Mouse (Mus musculus): ENCODE results near the gene Dnm1.
A peak's percentile ranks its signal among the peaks of the same experiment; 100 is the strongest.

Dnm1 gene

DNA sequence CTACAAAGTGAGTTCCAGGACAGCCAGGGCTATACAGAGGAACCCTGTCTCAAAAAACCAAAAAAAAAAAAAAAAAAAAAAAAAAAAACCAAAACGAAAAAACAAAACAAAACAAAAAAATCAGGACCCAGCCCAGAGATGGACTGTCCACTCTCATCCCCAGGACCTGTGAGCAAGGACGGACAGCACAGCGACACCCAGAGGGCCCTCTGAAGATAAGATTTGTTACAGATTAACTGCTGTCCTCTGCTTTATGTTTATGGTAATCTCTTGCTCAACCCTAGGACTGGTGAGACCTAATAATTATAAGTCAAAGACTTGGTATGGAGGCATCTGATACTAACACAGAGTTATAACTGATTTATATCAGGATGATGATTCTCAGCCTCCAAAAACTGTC, 77.3 kb downstream of the Dnm1 start:
- no peak for DNase-seq (ENCODE audit: low spot score)

GRCm38 (mm10) chr2:32260635-32261034, 92.5 kb downstream of the Dnm1 start:
- DNase-seq (ENCODE audit: low spot score) = no peak

DNA sequence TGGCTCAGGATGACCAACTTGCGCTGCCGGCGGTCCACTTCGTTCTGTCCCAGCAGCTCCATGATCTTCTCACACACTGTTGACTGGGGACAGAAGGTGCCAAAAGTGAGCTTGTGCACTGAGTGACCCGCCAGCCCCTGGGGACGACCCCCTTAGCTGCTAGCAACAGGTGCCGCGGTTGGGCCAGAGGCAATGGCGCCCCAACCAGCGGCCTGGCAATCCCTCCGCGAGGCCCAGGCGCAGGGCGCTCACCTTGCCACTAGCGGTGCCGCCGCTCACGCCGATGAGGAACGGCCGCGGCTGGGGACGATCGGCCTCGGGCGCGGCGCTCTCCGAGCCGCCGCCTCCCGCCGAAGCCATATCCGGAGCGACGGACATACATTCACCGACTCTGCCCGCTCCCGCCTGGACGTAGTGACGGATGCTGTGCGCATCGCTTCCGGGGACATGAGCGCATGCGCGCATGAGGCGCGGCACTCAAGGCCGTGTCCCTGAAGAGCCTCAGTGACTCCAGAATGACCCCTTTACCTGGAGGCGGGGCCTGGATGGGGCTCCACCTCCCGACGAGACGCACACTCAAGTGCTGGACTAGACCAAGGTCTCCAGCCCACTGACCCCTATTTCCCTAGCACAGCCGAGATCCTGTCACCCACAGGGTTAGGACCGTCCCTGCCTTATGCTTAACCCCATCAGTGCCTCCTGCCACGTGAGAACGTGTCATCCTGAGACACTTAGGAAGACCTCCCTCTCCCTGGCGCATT, 93.3 kb downstream of the Dnm1 start, which contains the start of gene Uck1:
TSS of gene Uck1 (minus strand) at position 503 of the 761 bp plus-strand sequence.
- DNase-seq (ENCODE audit: low spot score) = peak; percentile 48

DNA sequence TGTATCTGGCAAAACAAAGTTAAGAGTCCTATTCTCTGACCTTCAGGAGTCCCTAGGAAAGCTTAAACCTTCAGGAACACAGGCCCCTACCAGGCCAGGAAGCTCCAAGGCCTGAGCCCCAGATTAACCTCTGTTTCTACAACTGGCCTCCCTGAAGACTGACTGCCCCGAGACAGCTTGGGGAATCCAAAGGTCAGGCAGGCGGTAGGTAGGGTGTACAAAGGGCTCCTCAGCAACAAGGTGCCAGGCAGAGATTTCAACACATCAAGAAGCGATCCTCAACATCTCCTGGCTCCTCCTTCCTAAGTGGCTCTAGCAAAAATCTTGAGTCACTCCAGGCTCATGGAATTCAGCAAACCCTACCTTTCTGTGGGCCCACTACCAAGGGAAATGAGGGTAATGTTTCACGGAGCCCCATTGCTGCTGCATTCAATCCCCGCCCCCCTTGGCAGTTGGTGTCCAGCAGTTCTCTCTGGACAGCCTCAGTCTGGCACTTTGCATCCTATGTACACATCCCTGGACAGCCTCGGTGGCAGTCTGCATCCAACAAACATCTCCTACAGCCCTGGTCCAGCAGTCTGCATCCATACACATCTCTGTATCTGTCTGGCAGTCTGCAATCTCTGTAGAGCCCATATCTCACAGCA, 94.1 kb downstream of the Dnm1 start:
- no peak for DNase-seq (ENCODE audit: low spot score)

All from urinary bladder, postnatal 10 days (tissue).